Mouse (Mus musculus) heart, adult 2 months (tissue): ENCODE measurements at regions not wholly inside any gene's neighbourhood (a gene's known extent, or its start where the extent isn't known, plus 50 kb on each side); places are given as distances from the start of the nearest gene placed in this dataset.

Source experiments
- DNase-seq, 2 experiments: peaks; one replicate each; pipeline ENCODE4 v3.0.0; 2021
- H3K27ac ChIP-seq: fragments of 200-600 bp; 2 replicates; pipeline ENCODE4 v1.8.1; 2022
- H3K27me3 ChIP-seq: fragments of 200-500 bp; 2 replicates; pipeline ENCODE4 v1.6.1; 2012; ENCODE audit warnings: mild to moderate bottlenecking, low read length, inconsistent platforms, mixed read lengths; ENCODE audit not compliant: control insufficient read depth, insufficient read depth
- H3K36me3 ChIP-seq: fragments of 200-500 bp; 2 replicates; pipeline ENCODE4 v1.6.1; 2012; ENCODE audit warnings: low read length, inconsistent platforms; ENCODE audit not compliant: control insufficient read depth, insufficient read depth
- H3K4me1 ChIP-seq: fragments of 200-500 bp; 2 replicates; pipeline ENCODE4 v1.6.1; 2011; ENCODE audit warnings: low read length; ENCODE audit not compliant: control insufficient read depth, insufficient read depth
- H3K4me3 ChIP-seq: fragments of 200-600 bp; 2 replicates; pipeline ENCODE4 v1.8.1; 2022
- H3K79me2 ChIP-seq: fragments of 200-500 bp; replicated peaks from 2 replicates; pipeline ENCODE4 v1.6.1; 2012; ENCODE audit warnings: mild to moderate bottlenecking, inconsistent platforms, low read length, moderate library complexity, mixed read lengths; ENCODE audit not compliant: control insufficient read depth, insufficient read depth
- H3K9ac ChIP-seq: fragments of 200-500 bp; 2 replicates; pipeline ENCODE4 v1.6.1; 2012; ENCODE audit warnings: low read depth, mild to moderate bottlenecking, control low read depth, inconsistent platforms, low read length, mixed read lengths
- CTCF ChIP-seq: fragments of 200-600 bp; IDR thresholded peaks from 2 replicates; pipeline ENCODE4 v1.8.1; 2022; ENCODE audit warnings: antibody characterized with exemption, mild to moderate bottlenecking, moderate library complexity
- EP300 ChIP-seq: fragments of 200-500 bp; IDR thresholded peaks from 2 replicates; pipeline ENCODE4 v1.6.1; 2011; ENCODE audit warnings: low read depth, low read length, control low read depth; ENCODE audit not compliant: insufficient read depth
- POLR2A ChIP-seq: fragments of 200-500 bp; IDR thresholded peaks from 2 replicates; pipeline ENCODE4 v1.6.1; 2011; ENCODE audit warnings: mild to moderate bottlenecking, low read depth, low read length, control low read depth; ENCODE audit not compliant: insufficient read depth
- WGBS: fragments of 180-500 bp; shearing (Covaris S2); methylation state at CpG from one replicate; pipeline ENCODE4 v1.1.7; 2018; 5-methylcytosine and 5-hydroxymethylcytosine counted together
- intact Hi-C: fragments of 180-260 bp; cut with DNase I; formaldehyde crosslinking; loops from one replicate; pipeline ENCODE4 v1.15.1; 2025

DNA sequence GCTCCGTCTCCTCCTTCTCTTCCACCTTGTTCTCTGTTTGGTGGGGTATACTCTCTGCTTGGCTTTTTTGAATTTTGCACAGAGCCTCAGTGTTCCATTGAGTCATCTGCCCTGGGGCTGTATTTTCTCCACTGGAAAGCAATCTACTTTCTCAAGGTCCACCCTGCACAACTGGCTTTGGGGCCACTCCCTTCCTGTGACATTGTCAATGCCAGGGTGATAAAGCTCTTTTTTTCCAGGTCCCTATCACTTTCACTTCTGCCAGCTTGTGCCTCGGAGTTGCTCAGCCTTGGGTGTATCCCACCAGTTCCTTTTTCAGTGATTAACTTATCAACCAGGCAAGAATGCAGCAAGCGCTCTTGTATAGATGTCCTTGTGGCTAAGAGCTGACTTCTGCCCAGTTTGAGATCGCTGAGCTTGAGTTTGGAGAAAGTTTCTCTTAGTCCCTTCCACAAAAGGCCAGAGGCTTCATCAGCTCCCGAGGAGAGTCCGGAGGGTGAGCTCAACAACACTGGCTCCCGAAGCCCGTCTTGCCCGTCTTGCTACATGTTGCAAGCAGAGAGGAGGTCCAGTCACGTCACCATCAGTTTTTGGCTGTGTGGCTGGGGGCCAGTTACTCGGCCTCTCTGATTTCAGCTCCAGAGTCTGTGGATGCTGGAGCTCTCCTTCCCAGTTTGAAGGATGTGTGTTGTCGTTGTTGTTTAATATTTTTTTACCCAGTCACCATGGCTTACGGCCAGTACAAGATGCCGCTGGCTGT lies 200.8 kb downstream of the Cyp26b1 start:
- WGBS: 70% methylated on average over 14 of the region's 14 CpGs
- TF ChIP-seq POLR2A: no peak
- no peak for TF ChIP-seq EP300
- no peak for TF ChIP-seq CTCF
- peak in 1 of 2 experiments; percentile 15 for DNase-seq
- Histone ChIP-seq H3K4me1 (no peaks in the 10 kb centered on the region), H3K27me3 (no peaks in the 10 kb centered on the region), H3K27ac (no peak overlapping the region), H3K79me2 (no peaks in the 10 kb centered on the region), H3K36me3 (no peaks in the 10 kb centered on the region), H3K4me3 (no peak overlapping the region), H3K9ac (no peak overlapping the region)
- intact Hi-C loops: no loop called here

DNA sequence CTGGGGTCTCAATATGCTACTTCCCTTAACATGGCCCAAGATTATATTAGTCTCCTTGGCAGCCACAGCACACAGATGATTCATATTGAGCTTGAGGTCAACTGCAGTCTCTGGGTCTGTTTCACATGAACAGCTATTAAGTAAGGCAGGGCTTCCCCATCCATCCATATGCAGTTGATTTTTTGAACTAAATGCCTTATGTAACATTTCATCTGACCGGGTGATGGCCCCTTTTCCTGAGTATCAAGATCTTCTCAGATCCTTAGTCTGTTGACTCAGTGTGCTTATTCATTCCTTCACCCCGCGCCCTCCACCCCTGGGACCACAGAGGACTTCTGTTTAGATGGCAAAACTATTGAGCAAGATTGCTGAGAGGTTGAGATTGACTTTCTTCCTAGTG lies 202.7 kb downstream of the Cyp26b1 start:
- no peak overlapping the region for H3K27ac ChIP-seq
- no peaks in the 10 kb centered on the region for H3K4me1 ChIP-seq
- H3K9ac ChIP-seq: no peak overlapping the region
- no peaks in the 10 kb centered on the region for H3K36me3 ChIP-seq
- H3K79me2 ChIP-seq: no peaks in the 10 kb centered on the region
- H3K4me3 ChIP-seq: no peak overlapping the region
- no peaks in the 10 kb centered on the region for H3K27me3 ChIP-seq
- TF ChIP-seq EP300 (no peak), CTCF (no peak), POLR2A (no peak)
- no peak for DNase-seq
- intact Hi-C loops: no loop called here
- 91% methylated on average over 3 of the region's 3 CpGs for WGBS

DNA sequence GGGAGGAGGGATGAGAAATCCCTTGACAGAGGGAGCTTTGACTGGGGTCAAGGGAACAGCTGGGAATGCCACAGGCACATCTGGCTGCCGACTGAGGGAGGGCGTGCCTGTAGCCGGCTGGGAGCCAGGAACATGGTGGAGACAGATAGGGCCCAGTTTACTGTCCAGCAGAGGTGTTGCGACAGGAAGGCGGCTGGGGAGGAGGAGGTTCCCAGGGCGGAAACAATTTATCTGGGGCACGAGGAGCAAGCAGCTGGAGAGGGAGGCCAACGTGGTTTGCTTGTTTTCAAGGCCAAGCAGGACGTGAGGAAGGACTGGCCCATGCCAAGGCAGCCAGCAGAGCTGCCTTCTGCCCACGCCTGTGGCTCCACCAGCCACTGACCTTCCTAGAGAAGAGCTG lies 208.0 kb downstream of the Cyp26b1 start:
- intact Hi-C loops: no loop called here
- Histone ChIP-seq H3K9ac (no peak overlapping the region), H3K27me3 (no peaks in the 10 kb centered on the region), H3K27ac (no peak overlapping the region), H3K4me1 (no peaks in the 10 kb centered on the region), H3K79me2 (no peaks in the 10 kb centered on the region), H3K36me3 (no peaks in the 10 kb centered on the region), H3K4me3 (no peak overlapping the region)
- TF ChIP-seq POLR2A (no peak), CTCF (no peak), EP300 (0 out of 2 replicates have a peak, but pooled peaks have one; percentile 45)
- DNase-seq: peak; percentile 64 to 79
- WGBS: 4% methylated on average over 10 of the region's 10 CpGs

DNA sequence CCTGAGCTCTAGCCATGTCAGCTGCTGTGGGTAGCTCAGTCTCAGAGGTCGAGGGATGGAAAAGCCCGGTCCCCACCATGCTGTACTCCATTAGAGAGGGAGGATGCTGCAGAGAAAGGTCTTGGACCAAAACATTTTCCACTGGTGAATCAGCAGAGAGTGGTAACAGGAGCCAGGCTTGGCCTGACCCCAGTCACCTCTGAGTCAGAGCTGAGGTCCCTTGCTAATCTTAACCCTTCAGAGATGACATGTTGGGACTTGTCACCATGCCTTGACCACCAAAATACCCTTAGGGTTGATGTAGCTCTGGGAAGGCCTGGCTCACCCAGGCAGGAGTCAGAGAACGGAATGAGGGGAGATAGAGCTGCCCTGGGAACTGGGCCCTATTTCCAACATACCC lies 210.0 kb downstream of the Cyp26b1 start:
- intact Hi-C loops: no loop called here
- Histone ChIP-seq H3K79me2 (no peaks in the 10 kb centered on the region), H3K36me3 (no peaks in the 10 kb centered on the region), H3K4me3 (no peak overlapping the region), H3K9ac (no peak overlapping the region), H3K27ac (no peak overlapping the region), H3K4me1 (no peaks in the 10 kb centered on the region), H3K27me3 (no peaks in the 10 kb centered on the region)
- DNase-seq: peak in 1 of 2 experiments; percentile 13
- 72% methylated on average over 3 of the region's 3 CpGs for WGBS
- TF ChIP-seq CTCF: no peak
- TF ChIP-seq POLR2A: no peak

DNA sequence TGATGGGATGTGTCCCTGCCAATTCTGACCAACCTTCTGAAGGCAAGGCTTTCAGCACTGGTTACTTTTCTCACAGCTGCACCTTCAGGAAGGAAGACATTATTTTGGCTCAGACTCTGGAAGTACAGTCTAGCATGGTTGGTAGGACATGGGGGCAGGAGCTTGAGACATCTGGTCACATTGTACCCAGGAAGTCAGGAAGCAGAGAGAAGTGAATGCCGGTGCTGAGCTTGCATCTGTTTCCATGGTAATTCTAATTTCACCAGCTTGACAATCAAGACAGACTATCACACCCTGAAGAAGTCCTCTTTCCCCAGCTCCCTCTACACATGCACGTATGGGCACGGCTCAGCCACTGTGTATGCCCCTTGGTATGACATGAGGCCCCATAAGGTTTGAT lies 210.6 kb downstream of the Cyp26b1 start:
- no peak overlapping the region for H3K4me3 ChIP-seq
- no peak overlapping the region for H3K9ac ChIP-seq
- H3K36me3 ChIP-seq: no peaks in the 10 kb centered on the region
- H3K27ac ChIP-seq: no peak overlapping the region
- TF ChIP-seq EP300 (no peak), CTCF (no peak), POLR2A (no peak)
- no peaks in the 10 kb centered on the region for H3K27me3 ChIP-seq
- no peaks in the 10 kb centered on the region for H3K79me2 ChIP-seq
- DNase-seq: no peak
- WGBS: 82% methylated on average over 3 of the region's 3 CpGs
- no peaks in the 10 kb centered on the region for H3K4me1 ChIP-seq
- intact Hi-C loops: no loop called here

DNA sequence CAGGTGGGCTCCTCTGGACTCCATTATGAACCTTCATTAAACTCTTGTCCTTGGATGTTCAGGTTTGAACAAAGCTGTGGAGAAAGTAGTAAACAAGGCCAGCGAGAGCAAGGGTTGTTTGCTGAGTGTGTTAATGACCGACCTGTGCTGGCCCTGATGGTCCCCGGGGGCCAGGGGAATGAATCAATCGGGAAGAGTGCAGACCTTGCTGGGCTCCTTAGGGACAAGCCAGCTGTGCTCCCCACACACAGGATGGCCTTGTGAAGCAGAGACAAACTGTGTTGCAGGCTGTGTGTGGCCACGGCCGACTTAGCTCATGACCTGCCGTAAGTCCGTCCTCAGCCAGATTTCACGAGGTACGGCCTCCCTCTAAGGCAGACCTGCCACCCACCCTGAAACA lies 212.1 kb downstream of the Cyp26b1 start:
- intact Hi-C loops: no loop called here
- H3K27ac ChIP-seq: no peak overlapping the region
- H3K9ac ChIP-seq: no peak overlapping the region
- TF ChIP-seq EP300 (no peak), POLR2A (no peak), CTCF (no peak)
- DNase-seq: no peak
- no peaks in the 10 kb centered on the region for H3K27me3 ChIP-seq
- no peaks in the 10 kb centered on the region for H3K4me1 ChIP-seq
- H3K4me3 ChIP-seq: no peak overlapping the region
- no peaks in the 10 kb centered on the region for H3K79me2 ChIP-seq
- 83% methylated on average over 10 of the region's 10 CpGs for WGBS
- no peaks in the 10 kb centered on the region for H3K36me3 ChIP-seq
